Mouse (Mus musculus) erythroblast, embryonic 14.5 days (primary cell): ENCODE measurements at regions not wholly inside any gene's neighbourhood (a gene's known extent, or its start where the extent isn't known, plus 50 kb on each side); places are given as distances from the start of the nearest gene placed in this dataset.

Experiments
- H3K27me3 ChIP-seq: 2 replicates; pipeline ENCODE4 v1.6.1; 2012; ENCODE audit warnings: inconsistent platforms; ENCODE audit not compliant: control insufficient read depth
- H3K36me3 ChIP-seq: 2 replicates; pipeline ENCODE4 v1.6.1; 2012; ENCODE audit warnings: mild to moderate bottlenecking, inconsistent platforms; ENCODE audit not compliant: control insufficient read depth
- H3K4me1 ChIP-seq: 2 replicates; pipeline ENCODE4 v1.6.1; 2012; ENCODE audit warnings: inconsistent platforms; ENCODE audit not compliant: control insufficient read depth
- H3K4me3 ChIP-seq: replicated peaks from 2 replicates; pipeline ENCODE3; 2012; ENCODE audit warnings: moderate library complexity, mild to moderate bottlenecking, inconsistent platforms
- H3K9me3 ChIP-seq: 2 replicates; pipeline ENCODE4 v1.6.1; 2012; ENCODE audit warnings: low read length, inconsistent platforms, mixed read lengths; ENCODE audit not compliant: control insufficient read depth
- GATA1 ChIP-seq: IDR thresholded peaks from 2 replicates; pipeline ENCODE4 v1.6.1; 2012; ENCODE audit warnings: low read length, inconsistent platforms, mixed read lengths
- TAL1 ChIP-seq: IDR thresholded peaks from 3 replicates; pipeline ENCODE4 v1.6.1; 2012; ENCODE audit warnings: low read length, inconsistent platforms, mixed read lengths

DNA sequence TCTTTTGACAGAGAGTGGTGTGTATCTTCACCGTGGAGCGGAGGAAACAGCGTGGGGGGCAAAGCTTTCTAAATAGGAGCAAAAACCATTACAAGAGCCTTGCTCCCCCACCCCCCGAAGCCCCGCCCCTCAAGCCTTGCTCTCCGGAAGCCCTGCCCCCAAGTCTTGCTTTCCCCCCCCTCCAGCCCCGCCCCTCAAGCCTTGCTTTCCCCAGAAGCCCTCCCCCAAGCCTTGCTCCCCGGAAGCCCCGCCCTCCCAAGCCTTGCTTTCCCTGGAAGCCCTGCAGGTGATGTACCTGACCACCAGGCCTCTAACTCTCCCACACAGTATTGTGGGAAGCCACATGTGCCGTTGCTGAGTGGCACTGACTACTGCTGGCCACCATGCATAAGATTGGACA is 214.8 kb upstream of the A430005L14Rik start:
- Histone ChIP-seq H3K36me3 (no peaks in the 10 kb centered on the region), H3K4me1 (no peaks in the 10 kb centered on the region; the same call in 1 of the 2 replicates), H3K4me3 (no peak overlapping the region), H3K27me3 (no peaks in the 10 kb centered on the region), H3K9me3 (peaks cover 45% of the 10 kb centered on the region)
- TF ChIP-seq GATA1 (no peak), TAL1 (no peak)

- Histone ChIP-seq H3K4me3 (no peak overlapping the region), H3K9me3 (peaks cover 43% of the 10 kb centered on the region)
- TF ChIP-seq GATA1, result no peak
- TF ChIP-seq TAL1, result no peak
Observed at GRCm38 (mm10) chr4:153752791-153753190, 204.2 kb upstream of the A430005L14Rik start.

DNA sequence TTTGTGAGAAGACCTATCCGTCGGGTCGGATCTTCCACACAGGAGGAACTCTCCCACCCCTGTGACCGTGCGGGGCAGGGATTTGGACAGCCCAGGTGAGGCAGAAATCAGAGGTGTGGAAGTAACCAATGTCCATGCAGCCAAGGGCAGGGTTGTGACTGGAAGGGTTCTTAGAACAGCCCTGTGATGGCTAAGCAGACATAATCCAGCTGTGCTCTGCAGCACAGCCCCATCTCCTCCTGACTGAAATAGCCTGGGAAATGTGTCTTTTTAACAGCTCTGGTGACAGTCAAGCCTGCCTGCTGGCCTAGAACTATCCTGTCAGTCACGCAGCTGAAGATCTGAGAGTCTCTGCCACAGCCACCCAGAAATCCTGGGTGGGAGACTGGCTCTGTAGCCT is 198.7 kb upstream of the A430005L14Rik start:
- H3K27me3 ChIP-seq, result no peaks in the 10 kb centered on the region
- peaks cover 45% of the 10 kb centered on the region for H3K9me3 ChIP-seq
- H3K36me3 ChIP-seq, result no peaks in the 10 kb centered on the region
- TF ChIP-seq TAL1 (no peak), GATA1 (no peak)
- no peak overlapping the region for H3K4me3 ChIP-seq
- no peaks in the 10 kb centered on the region for H3K4me1 ChIP-seq

More at GRCm38 (mm10) chr4:153752791-153753190, 204.2 kb upstream of the A430005L14Rik start:
- H3K36me3 ChIP-seq, result no peaks in the 10 kb centered on the region
- no peaks in the 10 kb centered on the region for H3K4me1 ChIP-seq
- H3K27me3 ChIP-seq, result no peaks in the 10 kb centered on the region

DNA sequence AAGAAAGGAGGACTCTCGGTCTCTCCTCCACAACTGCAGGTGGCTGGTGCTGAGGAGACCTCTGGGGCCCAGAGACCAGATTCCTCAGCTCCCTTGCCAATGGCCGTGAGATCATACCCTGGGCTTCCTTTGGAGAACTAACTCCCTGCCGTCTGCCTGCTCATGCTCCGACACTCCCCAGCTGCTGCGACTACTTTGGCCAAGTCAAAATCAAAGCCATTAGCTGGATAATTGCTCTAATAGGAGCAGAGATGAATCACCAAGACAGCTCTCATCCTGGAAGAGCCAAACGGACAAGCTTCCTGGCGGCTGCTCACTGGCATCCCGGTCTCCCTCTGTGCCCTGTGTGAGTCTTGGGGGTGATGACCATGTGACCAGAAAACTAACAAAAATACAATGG is 198.3 kb upstream of the A430005L14Rik start:
- Histone ChIP-seq H3K36me3 (no peaks in the 10 kb centered on the region), H3K4me1 (no peaks in the 10 kb centered on the region), H3K27me3 (no peaks in the 10 kb centered on the region), H3K4me3 (no peak overlapping the region), H3K9me3 (peaks cover 45% of the 10 kb centered on the region)
- no peak for TF ChIP-seq TAL1
- no peak for TF ChIP-seq GATA1

- H3K9me3 ChIP-seq, result peaks cover 37% of the 10 kb centered on the region
- TF ChIP-seq GATA1 (no peak), TAL1 (no peak)
Observed at GRCm38 (mm10) chr4:153760934-153761333, 196.1 kb upstream of the A430005L14Rik start.

DNA sequence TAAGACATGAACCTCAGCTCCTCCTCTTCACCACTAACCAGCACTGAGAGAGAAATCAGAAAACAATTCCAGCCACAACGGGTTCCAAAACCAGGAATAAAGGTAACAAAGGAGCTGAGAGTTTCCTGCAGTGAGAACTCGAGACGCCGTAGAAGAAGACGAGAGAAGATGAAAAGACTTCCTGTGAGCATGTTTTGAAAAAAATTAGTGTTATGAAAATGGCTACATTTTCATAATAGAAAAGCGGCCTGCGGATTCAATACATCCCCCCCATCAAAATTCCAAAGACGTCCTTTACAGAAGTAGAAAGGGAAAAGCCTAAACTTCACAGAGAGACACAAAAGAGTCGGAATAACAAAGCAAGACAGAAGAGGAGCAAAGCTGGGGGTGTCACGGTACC is 193.6 kb upstream of the A430005L14Rik start:
- peaks cover 24% of the 10 kb centered on the region for H3K9me3 ChIP-seq
- no peaks in the 10 kb centered on the region for H3K27me3 ChIP-seq
- no peak overlapping the region for H3K4me3 ChIP-seq
- TF ChIP-seq GATA1, result no peak
- TF ChIP-seq TAL1, result no peak
- no peaks in the 10 kb centered on the region for H3K36me3 ChIP-seq
- no peaks in the 10 kb centered on the region for H3K4me1 ChIP-seq

More at GRCm38 (mm10) chr4:153760934-153761333, 196.1 kb upstream of the A430005L14Rik start:
- Histone ChIP-seq H3K4me3 (no peak overlapping the region), H3K27me3 (no peaks in the 10 kb centered on the region), H3K4me1 (no peaks in the 10 kb centered on the region), H3K36me3 (no peaks in the 10 kb centered on the region)

- no peak for TF ChIP-seq TAL1
- H3K9me3 ChIP-seq, result peaks cover 19% of the 10 kb centered on the region
- no peak overlapping the region for H3K4me3 ChIP-seq
- H3K36me3 ChIP-seq, result no peaks in the 10 kb centered on the region
- no peaks in the 10 kb centered on the region for H3K4me1 ChIP-seq
- H3K27me3 ChIP-seq, result no peaks in the 10 kb centered on the region
Observed at GRCm38 (mm10) chr4:153767713-153768112, 189.3 kb upstream of the A430005L14Rik start.

DNA sequence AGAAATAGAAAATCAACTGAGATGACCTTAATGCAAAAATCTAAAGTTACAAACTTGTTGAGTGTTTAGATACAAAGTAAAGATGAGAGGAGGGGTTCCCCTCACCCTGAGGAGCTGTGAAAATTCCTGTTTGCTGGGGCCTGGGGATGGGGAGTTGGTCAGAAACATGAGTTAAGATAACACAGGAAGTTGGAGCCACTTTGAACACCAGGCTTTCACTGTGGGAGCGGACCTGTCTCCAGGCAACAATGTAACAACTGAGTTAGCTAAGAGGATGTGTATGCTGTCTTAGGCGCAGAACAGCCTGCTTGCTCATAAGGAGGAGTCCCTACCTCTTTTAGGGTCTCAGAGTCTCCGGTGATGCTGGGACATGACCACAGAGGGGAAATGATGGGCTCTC is 188.7 kb upstream of the A430005L14Rik start:
- H3K4me3 ChIP-seq, result no peak overlapping the region
- H3K9me3 ChIP-seq, result peaks cover 25% of the 10 kb centered on the region
- H3K36me3 ChIP-seq, result no peaks in the 10 kb centered on the region
- TF ChIP-seq GATA1 (no peak), TAL1 (no peak)
- no peaks in the 10 kb centered on the region for H3K27me3 ChIP-seq
- no peaks in the 10 kb centered on the region for H3K4me1 ChIP-seq

DNA sequence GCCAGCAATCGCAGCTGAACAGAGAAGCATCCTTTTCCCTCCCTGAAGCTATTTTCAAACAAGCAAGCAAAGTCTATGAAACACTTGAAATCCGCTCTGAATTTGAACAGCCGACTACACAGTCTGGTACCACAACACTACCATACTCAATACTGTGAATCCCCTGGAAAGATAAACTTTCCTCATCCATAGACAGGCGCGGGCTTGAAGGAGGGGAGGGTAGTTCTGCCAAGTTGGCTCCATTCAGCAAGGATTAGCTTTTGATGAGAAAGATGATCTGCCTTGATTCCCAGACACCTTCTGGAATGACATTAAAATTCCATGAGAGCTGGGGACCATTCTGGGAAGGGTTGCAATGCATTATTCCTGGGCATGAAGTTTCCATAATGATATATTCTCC is 186.4 kb upstream of the A430005L14Rik start:
- no peaks in the 10 kb centered on the region for H3K36me3 ChIP-seq
- TF ChIP-seq GATA1, result no peak
- TF ChIP-seq TAL1, result no peak
- no peaks in the 10 kb centered on the region for H3K4me1 ChIP-seq
- H3K4me3 ChIP-seq, result no peak overlapping the region
- no peaks in the 10 kb centered on the region for H3K27me3 ChIP-seq
- H3K9me3 ChIP-seq, result peaks cover 35% of the 10 kb centered on the region

DNA sequence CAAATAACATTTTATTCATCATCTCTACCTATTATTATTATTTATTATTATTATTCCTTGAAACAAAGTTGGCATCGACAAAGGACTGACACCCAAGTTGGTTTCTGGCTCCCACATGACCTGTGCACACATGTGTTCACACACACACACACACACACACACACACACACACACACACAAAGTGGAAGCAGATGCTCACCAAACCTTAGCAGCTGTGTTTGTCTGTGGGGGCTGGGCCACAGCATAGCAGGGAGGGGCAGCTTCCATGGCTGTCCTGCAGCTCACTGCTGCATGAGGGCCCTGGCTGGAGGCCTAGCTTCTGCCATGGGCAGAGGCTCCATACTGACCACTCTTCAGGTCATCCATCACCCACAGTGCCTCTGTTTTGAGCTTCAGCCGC is 176.5 kb upstream of the A430005L14Rik start:
- no peaks in the 10 kb centered on the region for H3K27me3 ChIP-seq
- TF ChIP-seq GATA1, result no peak
- no peak for TF ChIP-seq TAL1
- H3K4me3 ChIP-seq, result no peak overlapping the region
- peaks cover 52% of the 10 kb centered on the region for H3K9me3 ChIP-seq
- no peaks in the 10 kb centered on the region for H3K36me3 ChIP-seq
- no peaks in the 10 kb centered on the region for H3K4me1 ChIP-seq
